Comparison of ENCODE assay signal across 8 mouse cellular contexts in genomic region chr7:81868158-81868557, GRCm38 (mm10). TPM values are rescaled to one million over a fixed set of nuclear protein-coding genes. Genes with fewer than 3 reads are reported as not detected.
DNase-seq lines count a peak whose midpoint lies in the region; ATAC-seq and TF ChIP-seq lines count a peak whose summit lies in the region.

No protein-coding gene starts in this region.

- no peaks in the 10 kb centered on the region for H3K9me3 ChIP-seq in CH12.LX (replicated peaks; ENCODE audit: low read length)
- no peaks in the 10 kb centered on the region for H3K9me3 ChIP-seq in embryonic facial prominence, embryonic 10.5 days
- no peaks in the 10 kb centered on the region for H3K9me3 ChIP-seq in kidney, embryonic 15.5 days (replicated peaks)
- H3K9me3 ChIP-seq in liver, embryonic 16.5 days (replicated peaks; ENCODE audit: control insufficient read depth, low read length), result no peaks in the 10 kb centered on the region
- H3K9me3 ChIP-seq in neural tube, embryonic 14.5 days (ENCODE audit: control insufficient read depth, low read length), result no peaks in the 10 kb centered on the region

- no peaks in the 10 kb centered on the region for H3K36me3 ChIP-seq in CH12.LX (replicated peaks in 1 of 2; ENCODE audit: control insufficient read depth in 1 of 2, insufficient read depth in 1 of 2, low read length in 1 of 2)
- H3K36me3 ChIP-seq in embryonic facial prominence, embryonic 10.5 days (replicated peaks), result no peaks in the 10 kb centered on the region; the same call in 1 of the 2 replicates
- 0 out of 2 replicates have a peak, but pooled peaks cover 8% of the 10 kb centered on the region for H3K36me3 ChIP-seq in kidney, embryonic 15.5 days
- H3K36me3 ChIP-seq in liver, embryonic 16.5 days (ENCODE audit: control insufficient read depth, insufficient read depth), result no peaks in the 10 kb centered on the region
- H3K36me3 ChIP-seq in neural tube, embryonic 14.5 days (ENCODE audit: control insufficient read depth, insufficient read depth, low read length), result no peaks in the 10 kb centered on the region

- no peak overlapping the region for H3K9ac ChIP-seq in CH12.LX (ENCODE audit: insufficient read depth, low read depth)
- H3K9ac ChIP-seq in kidney, embryonic 15.5 days, result no peak overlapping the region
- no peak overlapping the region for H3K9ac ChIP-seq in liver, embryonic 16.5 days (ENCODE audit: low read depth, low read length)
- no peak overlapping the region for H3K9ac ChIP-seq in neural tube, embryonic 14.5 days (replicated peaks; ENCODE audit: low read depth, low read length)

- DNase-seq in CH12.LX (ENCODE audit: extremely low read depth), result peak; percentile 73
- peak; percentile 83 to 84 for DNase-seq in adrenal gland, postnatal 36 days
- DNase-seq in embryonic facial prominence, embryonic 10.5 days (ENCODE audit: low spot score), result peak; percentile 83
- DNase-seq in heart, adult 9 months (ENCODE audit: low spot score in 2 of 2), result peak; percentile 50 to 57
- DNase-seq in testis, postnatal 14 days (ENCODE audit: low spot score), result peak; percentile 52

- no peak overlapping the region for H3K4me3 ChIP-seq in CH12.LX (replicated peaks in 1 of 3; ENCODE audit: low read depth in 2 of 3, low read length in 2 of 3, poor library complexity in 1 of 3)
- no peak overlapping the region for H3K4me3 ChIP-seq in embryonic facial prominence, embryonic 10.5 days
- H3K4me3 ChIP-seq in kidney, embryonic 15.5 days (replicated peaks), result no peak overlapping the region
- H3K4me3 ChIP-seq in liver, embryonic 16.5 days (ENCODE audit: low read depth, low read length), result no peak overlapping the region
- H3K4me3 ChIP-seq in neural tube, embryonic 14.5 days (ENCODE audit: low read depth, low read length), result no peak overlapping the region

- no peak overlapping the region for H3K4me2 ChIP-seq in CH12.LX (ENCODE audit: insufficient read depth, low read depth, poor library complexity, severe bottlenecking)
- no peak overlapping the region for H3K4me2 ChIP-seq in kidney, embryonic 15.5 days
- H3K4me2 ChIP-seq in liver, embryonic 16.5 days (ENCODE audit: low read depth, low read length), result no peak overlapping the region
- H3K4me2 ChIP-seq in neural tube, embryonic 14.5 days (ENCODE audit: low read depth, low read length), result no peak overlapping the region

- peaks cover 6 to 30% of the 10 kb centered on the region in 2 experiments for H3K4me1 ChIP-seq in CH12.LX (ENCODE audit: control insufficient read depth in 1 of 2, insufficient read depth in 2 of 2)
- peaks cover 17% of the 10 kb centered on the region for H3K4me1 ChIP-seq in embryonic facial prominence, embryonic 10.5 days
- 0 out of 2 replicates have a peak, but pooled peaks cover 5% of the 10 kb centered on the region for H3K4me1 ChIP-seq in kidney, embryonic 15.5 days
- H3K4me1 ChIP-seq in liver, embryonic 16.5 days (ENCODE audit: control insufficient read depth, low read depth, low read length), result no peaks in the 10 kb centered on the region; the same call in 1 of the 2 replicates
- H3K4me1 ChIP-seq in neural tube, embryonic 14.5 days (ENCODE audit: control insufficient read depth, insufficient read depth, low read length), result no peaks in the 10 kb centered on the region

- H3K27me3 ChIP-seq in CH12.LX (replicated peaks), result no peaks in the 10 kb centered on the region
- H3K27me3 ChIP-seq in embryonic facial prominence, embryonic 10.5 days (replicated peaks; ENCODE audit: low read depth, poor library complexity, severe bottlenecking), result no peaks in the 10 kb centered on the region
- no peaks in the 10 kb centered on the region for H3K27me3 ChIP-seq in kidney, embryonic 15.5 days
- peaks cover 34% of the 10 kb centered on the region for H3K27me3 ChIP-seq in liver, embryonic 16.5 days (ENCODE audit: control insufficient read depth, insufficient read depth, low read depth, low read length)
- no peaks in the 10 kb centered on the region for H3K27me3 ChIP-seq in neural tube, embryonic 14.5 days (ENCODE audit: control insufficient read depth, insufficient read depth, low read length)

- in situ Hi-C loops in CH12.LX (cut with MboI; ENCODE audit: low pct_ligation_motif_present, low pct_unique_long_range_greater_than_20kb, low sequenced_read_pairs), result no loop called here

- H3K27ac ChIP-seq in CH12.LX (ENCODE audit: insufficient read depth, low read depth), result no peak overlapping the region
- no peak overlapping the region for H3K27ac ChIP-seq in embryonic facial prominence, embryonic 10.5 days (replicated peaks)
- H3K27ac ChIP-seq in kidney, embryonic 15.5 days, result no peak overlapping the region
- no peak overlapping the region for H3K27ac ChIP-seq in liver, embryonic 16.5 days (ENCODE audit: low read length)
- H3K27ac ChIP-seq in neural tube, embryonic 14.5 days (ENCODE audit: low read depth, low read length), result no peak overlapping the region

- peak; percentile 68 for TF ChIP-seq RAD21 in CH12.LX (IDR thresholded peaks at IDR 0.05; ENCODE audit: low read depth, low read length)

- ATAC-seq in kidney, embryonic 15.5 days (replicated peaks; ENCODE audit: low FRiP score), result peak; percentile 80
- peak; percentile 47; the same call in 1 of the 2 replicates for ATAC-seq in liver, embryonic 16.5 days (ENCODE audit: low read depth)
- peak; percentile 86 for ATAC-seq in neural tube, embryonic 14.5 days (ENCODE audit: low read depth)

- dilution Hi-C loops in CH12.LX (cut with MboI; ENCODE audit: extremely low pct_ligation_motif_present, extremely low pct_unique_long_range_greater_than_20kb, low sequenced_read_pairs), result no loop called here

- no peaks in the 10 kb centered on the region for H3K79me2 ChIP-seq in CH12.LX (replicated peaks; ENCODE audit: control insufficient read depth, extremely low read depth, insufficient read depth, poor library complexity, severe bottlenecking)

- TF ChIP-seq POLR2A in CH12.LX (IDR thresholded peaks at IDR 0.05; ENCODE audit: low read depth, low read length), result no peak

- WGBS in embryonic facial prominence, embryonic 10.5 days, result 31% methylated on average over 6 of the region's 6 CpGs
- 31% methylated on average over 6 of the region's 6 CpGs for WGBS in kidney, embryonic 15.5 days
- 33% methylated on average over 6 of the region's 6 CpGs for WGBS in liver, embryonic 16.5 days (ENCODE audit: insufficient replicate concordance)
- WGBS in neural tube, embryonic 14.5 days, result 23% methylated on average over 6 of the region's 6 CpGs

- peak; percentile 48 to 87 for TF ChIP-seq CTCF in CH12.LX (conservative IDR thresholded peaks at IDR 0.05 in 1 of 2, IDR thresholded peaks at IDR 0.05 in 1 of 2; ENCODE audit: low read depth in 2 of 2, low read length in 2 of 2)

- no peak for TF ChIP-seq EP300 in CH12.LX (IDR thresholded peaks at IDR 0.05; ENCODE audit: low read length)

TF ChIP-seq in CH12.LX, 34 proteins besides CTCF, POLR2A, EP300 and RAD21:
- TF ChIP-seq IRF4 (IDR thresholded peaks at IDR 0.05; ENCODE audit: low read depth, low read length), result peak; percentile 33; the same call in 1 of the 2 replicates
- TF ChIP-seq ELF1 (IDR thresholded peaks at IDR 0.05; ENCODE audit: low read depth, low read length), result no peak
- peak; percentile 86 for TF ChIP-seq SMC3 (IDR thresholded peaks at IDR 0.05; ENCODE audit: low read depth, low read length)
- 0 out of 2 replicates have a peak, but pooled peaks have one; percentile 41 for TF ChIP-seq MAZ (IDR thresholded peaks at IDR 0.05; ENCODE audit: low read depth, low read length)
- TF ChIP-seq ETS1 (conservative IDR thresholded peaks at IDR 0.05; ENCODE audit: low read depth, low read length), result 0 out of 2 replicates have a peak, but pooled peaks have one; percentile 26
- no peak for TF ChIP-seq CHD1 (IDR thresholded peaks at IDR 0.05; ENCODE audit: low read depth, low read length)
- 0 out of 2 replicates have a peak, but pooled peaks have one; percentile 17 for TF ChIP-seq NRF1 (IDR thresholded peaks at IDR 0.05; ENCODE audit: low read depth, low read length)
TF ChIP-seq in CH12.LX: peak in this region for 5.

RNA-seq across cellular contexts. Expression of gene Tm6sf1, which starts 9.4 kb away (rescaled TPM):
- 0.59 and 0.93 TPM in 2 replicates for total RNA-seq in CH12.LX (2012; rRNA removed)
- 0.28 and 0.54 TPM in 2 replicates for total RNA-seq in CH12.LX (2014; rRNA removed)
- 0.57 and 0.68 TPM in 2 replicates for polyA plus RNA-seq in CH12.LX (2012; ENCODE audit: insufficient read length, low read depth)
- 10 to 100 TPM; 10.5 to 18.3 TPM for total RNA-seq in adrenal gland, postnatal 36 days (2021)
- polyA plus RNA-seq in embryonic facial prominence, embryonic 10.5 days (2016; fragmentation: Nextera tagmentation; extraction: Ambion mirVana), result 10.7 and 12.2 TPM in 2 replicates
- 13.5 and 14.5 TPM in 2 replicates for polyA plus RNA-seq in kidney, embryonic 15.5 days (2015; fragmentation: Nextera tagmentation; extraction: Ambion mirVana)
- polyA plus RNA-seq in liver, embryonic 16.5 days (2015; fragmentation: Nextera tagmentation; extraction: Ambion mirVana), result 9.6 and 10.4 TPM in 2 replicates
- 12.4 and 12.5 TPM in 2 replicates for polyA plus RNA-seq in neural tube, embryonic 14.5 days (2014; fragmentation: Nextera tagmentation; extraction: Ambion mirVana)

RNA-seq across cellular contexts. Expression of gene Gm10160, which starts 12.6 kb away (rescaled TPM):
- not detected in 2 replicates for total RNA-seq in CH12.LX (2012; rRNA removed)
- not detected in 2 replicates for total RNA-seq in CH12.LX (2014; rRNA removed)
- not detected in 2 replicates for polyA plus RNA-seq in CH12.LX (2012; ENCODE audit: insufficient read length, low read depth)
- total RNA-seq in adrenal gland, postnatal 36 days (2021), result not detected
- not detected in 2 replicates for polyA plus RNA-seq in embryonic facial prominence, embryonic 10.5 days (2016; fragmentation: Nextera tagmentation; extraction: Ambion mirVana)
- not detected in 2 replicates for polyA plus RNA-seq in kidney, embryonic 15.5 days (2015; fragmentation: Nextera tagmentation; extraction: Ambion mirVana)
- polyA plus RNA-seq in liver, embryonic 16.5 days (2015; fragmentation: Nextera tagmentation; extraction: Ambion mirVana), result not detected in 2 replicates
- not detected in 2 replicates for polyA plus RNA-seq in neural tube, embryonic 14.5 days (2014; fragmentation: Nextera tagmentation; extraction: Ambion mirVana)

RNA-seq across cellular contexts. Expression of gene Btbd1, which starts 38.9 kb away (rescaled TPM):
- total RNA-seq in CH12.LX (2012; rRNA removed) (45.8 and 48.0 TPM in 2 replicates), CH12.LX (2014; rRNA removed) (67.1 and 79.3 TPM in 2 replicates)
- 88.8 and 101 TPM in 2 replicates for polyA plus RNA-seq in CH12.LX (2012; ENCODE audit: insufficient read length, low read depth)
- 100 to 1,000 TPM; 115 to 123 TPM for total RNA-seq in adrenal gland, postnatal 36 days (2021)
- 56.2 and 58.9 TPM in 2 replicates for polyA plus RNA-seq in embryonic facial prominence, embryonic 10.5 days (2016; fragmentation: Nextera tagmentation; extraction: Ambion mirVana)
- 62.3 and 67.3 TPM in 2 replicates for polyA plus RNA-seq in kidney, embryonic 15.5 days (2015; fragmentation: Nextera tagmentation; extraction: Ambion mirVana)
- polyA plus RNA-seq in liver, embryonic 16.5 days (2015; fragmentation: Nextera tagmentation; extraction: Ambion mirVana), result 13.5 and 14.0 TPM in 2 replicates
- 137 and 144 TPM in 2 replicates for polyA plus RNA-seq in neural tube, embryonic 14.5 days (2014; fragmentation: Nextera tagmentation; extraction: Ambion mirVana)
